Mouse (Mus musculus): ENCODE measurements at regions not wholly inside any gene's neighbourhood (a gene's known extent, or its start where the extent isn't known, plus 50 kb on each side); places are given as distances from the start of the nearest gene placed in this dataset.

GRCm38 (mm10) chr7:111270874-111271273 is 188.0 kb upstream of the Eif4g2 start:
- DNase-seq (ENCODE audit: low spot score) (no peak), ATAC-seq (ENCODE audit: insufficient number of reproducible peaks, low FRiP score, low TSS enrichment, low read depth) (no peak)
- WGBS = 88% methylated on average over 4 of the region's 4 CpGs
- Histone ChIP-seq H3K9me3 (ENCODE audit: control insufficient read depth, low read length) (no peaks in the 10 kb centered on the region), H3K4me2 (ENCODE audit: low read depth, severe bottlenecking) (no peak overlapping the region), H3K36me3 (ENCODE audit: control insufficient read depth, insufficient read depth, low read length) (no peaks in the 10 kb centered on the region), H3K27me3 (ENCODE audit: control insufficient read depth, insufficient read depth, low read length) (no peaks in the 10 kb centered on the region), H3K4me3 (ENCODE audit: low read depth, low read length) (no peak overlapping the region), H3K9ac (ENCODE audit: low read length) (no peak overlapping the region), H3K4me1 (ENCODE audit: control insufficient read depth, insufficient read depth, low read length) (no peaks in the 10 kb centered on the region), H3K27ac (replicated peaks; ENCODE audit: low read depth, low read length) (no peak overlapping the region)

- H3K4me3 ChIP-seq (ENCODE audit: low read depth, low read length) = no peak overlapping the region
- ATAC-seq (ENCODE audit: insufficient number of reproducible peaks, low FRiP score, low TSS enrichment, low read depth) (no peak), DNase-seq (ENCODE audit: low spot score) (no peak)
- H3K27ac ChIP-seq (replicated peaks; ENCODE audit: low read depth, low read length) = no peak overlapping the region
- no peak overlapping the region for H3K9ac ChIP-seq (ENCODE audit: low read length)
- no peaks in the 10 kb centered on the region for H3K36me3 ChIP-seq (ENCODE audit: control insufficient read depth, insufficient read depth, low read length)
- H3K4me2 ChIP-seq (ENCODE audit: low read depth, severe bottlenecking) = no peak overlapping the region
- H3K27me3 ChIP-seq (ENCODE audit: control insufficient read depth, insufficient read depth, low read length) = no peaks in the 10 kb centered on the region
- WGBS = 97% methylated on average over 2 of the region's 2 CpGs
- no peaks in the 10 kb centered on the region for H3K9me3 ChIP-seq (ENCODE audit: control insufficient read depth, low read length)
- H3K4me1 ChIP-seq (ENCODE audit: control insufficient read depth, insufficient read depth, low read length) = no peaks in the 10 kb centered on the region
Measured at GRCm38 (mm10) chr7:111268197-111268596, 185.4 kb upstream of the Eif4g2 start.

GRCm38 (mm10) chr7:111263302-111263701 is 180.5 kb upstream of the Eif4g2 start:
- Histone ChIP-seq H3K9ac (ENCODE audit: low read length) (no peak overlapping the region), H3K9me3 (ENCODE audit: control insufficient read depth, low read length) (no peaks in the 10 kb centered on the region), H3K36me3 (ENCODE audit: control insufficient read depth, insufficient read depth, low read length) (no peaks in the 10 kb centered on the region), H3K4me2 (ENCODE audit: low read depth, severe bottlenecking) (no peak overlapping the region), H3K4me3 (ENCODE audit: low read depth, low read length) (no peak overlapping the region), H3K27ac (replicated peaks; ENCODE audit: low read depth, low read length) (no peak overlapping the region), H3K4me1 (ENCODE audit: control insufficient read depth, insufficient read depth, low read length) (no peaks in the 10 kb centered on the region), H3K27me3 (ENCODE audit: control insufficient read depth, insufficient read depth, low read length) (no peaks in the 10 kb centered on the region)
- DNase-seq (ENCODE audit: low spot score) = no peak
- 82% methylated on average over 1 of the region's 1 CpGs for WGBS
- no peak for ATAC-seq (ENCODE audit: insufficient number of reproducible peaks, low FRiP score, low TSS enrichment, low read depth)

GRCm38 (mm10) chr7:111259630-111260574 is 177.1 kb upstream of the Eif4g2 start:
- WGBS = 60% methylated on average over 11 of the region's 11 CpGs

DNA sequence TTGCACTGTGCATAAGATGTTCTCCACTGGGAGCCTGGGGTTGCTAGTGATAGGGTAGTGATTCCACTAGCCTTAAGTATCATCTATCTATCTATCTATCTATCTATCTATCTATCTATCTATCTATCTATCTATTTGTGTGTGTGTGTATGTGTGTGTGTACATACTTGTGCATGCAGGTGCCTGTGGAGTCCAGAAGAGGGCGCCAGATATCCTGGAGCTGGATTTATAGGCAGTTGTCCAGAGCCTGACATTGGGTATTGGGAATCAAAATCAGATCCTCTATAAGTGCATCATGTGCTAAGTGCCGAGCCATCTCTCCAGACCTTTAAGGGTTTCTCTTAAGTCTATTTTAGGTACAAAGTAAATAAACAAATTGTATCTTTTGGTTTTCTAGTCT is 175.0 kb upstream of the Eif4g2 start:
- Histone ChIP-seq H3K4me2 (ENCODE audit: low read depth, severe bottlenecking) (no peak overlapping the region), H3K27me3 (ENCODE audit: control insufficient read depth, insufficient read depth, low read length) (no peaks in the 10 kb centered on the region), H3K9ac (ENCODE audit: low read length) (no peak overlapping the region), H3K9me3 (ENCODE audit: control insufficient read depth, low read length) (no peaks in the 10 kb centered on the region), H3K27ac (replicated peaks; ENCODE audit: low read depth, low read length) (no peak overlapping the region), H3K4me1 (ENCODE audit: control insufficient read depth, insufficient read depth, low read length) (no peaks in the 10 kb centered on the region), H3K36me3 (ENCODE audit: control insufficient read depth, insufficient read depth, low read length) (no peaks in the 10 kb centered on the region), H3K4me3 (ENCODE audit: low read depth, low read length) (no peak overlapping the region)
- no peak for ATAC-seq (ENCODE audit: insufficient number of reproducible peaks, low FRiP score, low TSS enrichment, low read depth)
- DNase-seq (ENCODE audit: low spot score) = no peak
- 82% methylated on average over 2 of the region's 2 CpGs for WGBS

More at GRCm38 (mm10) chr7:111259630-111260574, 177.1 kb upstream of the Eif4g2 start:
- no peak overlapping the region for H3K9ac ChIP-seq (ENCODE audit: low read length)
- no peak overlapping the region for H3K4me2 ChIP-seq (ENCODE audit: low read depth, severe bottlenecking)
- H3K27ac ChIP-seq (replicated peaks; ENCODE audit: low read depth, low read length) = no peak overlapping the region
- no peaks in the 10 kb centered on the region for H3K27me3 ChIP-seq (ENCODE audit: control insufficient read depth, insufficient read depth, low read length)
- H3K9me3 ChIP-seq (ENCODE audit: control insufficient read depth, low read length) = no peaks in the 10 kb centered on the region
- H3K4me1 ChIP-seq (ENCODE audit: control insufficient read depth, insufficient read depth, low read length) = no peaks in the 10 kb centered on the region
- H3K4me3 ChIP-seq (ENCODE audit: low read depth, low read length) = no peak overlapping the region
- no peaks in the 10 kb centered on the region for H3K36me3 ChIP-seq (ENCODE audit: control insufficient read depth, insufficient read depth, low read length)
- no peak for DNase-seq (ENCODE audit: low spot score)
- no peak for ATAC-seq (ENCODE audit: insufficient number of reproducible peaks, low FRiP score, low TSS enrichment, low read depth)

DNA sequence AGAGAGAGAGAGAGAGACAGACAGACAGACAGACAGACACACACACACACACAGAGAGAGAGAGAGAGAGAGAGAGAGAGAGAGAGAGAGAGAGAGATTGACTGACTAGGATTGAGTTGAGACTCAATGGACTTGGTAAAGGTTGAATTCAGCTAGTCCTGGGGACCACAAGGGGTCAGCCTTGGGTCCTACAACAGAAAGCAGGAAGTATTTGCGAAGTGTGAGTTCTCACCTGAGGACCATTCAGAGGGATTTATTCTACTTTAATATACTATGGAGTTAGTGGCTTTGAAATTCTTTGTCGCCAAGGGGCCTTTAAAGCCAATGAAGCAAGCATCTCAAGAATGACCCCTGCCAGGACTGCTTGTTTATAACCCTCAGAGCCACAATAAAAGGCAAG is 173.4 kb upstream of the Eif4g2 start:
- 48% methylated on average over 2 of the region's 2 CpGs for WGBS
- ATAC-seq (ENCODE audit: insufficient number of reproducible peaks, low FRiP score, low TSS enrichment, low read depth) (no peak), DNase-seq (ENCODE audit: low spot score) (no peak)
- Histone ChIP-seq H3K4me2 (ENCODE audit: low read depth, severe bottlenecking) (no peak overlapping the region), H3K27me3 (ENCODE audit: control insufficient read depth, insufficient read depth, low read length) (no peaks in the 10 kb centered on the region), H3K9me3 (ENCODE audit: control insufficient read depth, low read length) (no peaks in the 10 kb centered on the region), H3K4me3 (ENCODE audit: low read depth, low read length) (no peak overlapping the region), H3K36me3 (ENCODE audit: control insufficient read depth, insufficient read depth, low read length) (no peaks in the 10 kb centered on the region), H3K27ac (replicated peaks; ENCODE audit: low read depth, low read length) (no peak overlapping the region), H3K4me1 (ENCODE audit: control insufficient read depth, insufficient read depth, low read length) (no peaks in the 10 kb centered on the region), H3K9ac (ENCODE audit: low read length) (no peak overlapping the region)

DNA sequence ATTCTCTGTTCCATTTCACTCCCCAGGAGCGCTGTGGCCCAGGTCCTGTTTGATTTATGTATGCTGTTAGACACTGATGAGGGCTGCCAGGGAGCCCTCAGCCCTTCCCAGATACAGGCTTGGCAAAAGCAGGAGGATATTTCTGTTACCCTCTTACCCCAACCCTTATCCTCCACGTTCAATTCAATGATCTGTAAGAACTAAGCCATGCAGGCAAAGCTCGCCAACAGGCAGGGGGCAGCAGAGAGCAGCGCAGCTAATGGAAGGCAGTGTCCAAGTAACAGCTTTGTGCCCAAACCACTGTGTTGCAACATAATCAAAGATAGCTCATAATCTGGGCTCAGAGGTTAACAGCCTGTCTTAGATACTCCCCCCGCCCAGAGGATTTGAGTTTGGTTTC is 166.8 kb upstream of the Eif4g2 start:
- Histone ChIP-seq H3K4me1 (ENCODE audit: control insufficient read depth, insufficient read depth, low read length) (no peaks in the 10 kb centered on the region), H3K27me3 (ENCODE audit: control insufficient read depth, insufficient read depth, low read length) (no peaks in the 10 kb centered on the region), H3K27ac (replicated peaks; ENCODE audit: low read depth, low read length) (no peak overlapping the region), H3K9me3 (ENCODE audit: control insufficient read depth, low read length) (no peaks in the 10 kb centered on the region), H3K4me3 (ENCODE audit: low read depth, low read length) (no peak overlapping the region), H3K4me2 (ENCODE audit: low read depth, severe bottlenecking) (no peak overlapping the region), H3K9ac (ENCODE audit: low read length) (no peak overlapping the region), H3K36me3 (ENCODE audit: control insufficient read depth, insufficient read depth, low read length) (no peaks in the 10 kb centered on the region)
- ATAC-seq (ENCODE audit: insufficient number of reproducible peaks, low FRiP score, low TSS enrichment, low read depth) (no peak), DNase-seq (ENCODE audit: low spot score) (peak; percentile 84)
- WGBS = 34% methylated on average over 5 of the region's 5 CpGs

DNA sequence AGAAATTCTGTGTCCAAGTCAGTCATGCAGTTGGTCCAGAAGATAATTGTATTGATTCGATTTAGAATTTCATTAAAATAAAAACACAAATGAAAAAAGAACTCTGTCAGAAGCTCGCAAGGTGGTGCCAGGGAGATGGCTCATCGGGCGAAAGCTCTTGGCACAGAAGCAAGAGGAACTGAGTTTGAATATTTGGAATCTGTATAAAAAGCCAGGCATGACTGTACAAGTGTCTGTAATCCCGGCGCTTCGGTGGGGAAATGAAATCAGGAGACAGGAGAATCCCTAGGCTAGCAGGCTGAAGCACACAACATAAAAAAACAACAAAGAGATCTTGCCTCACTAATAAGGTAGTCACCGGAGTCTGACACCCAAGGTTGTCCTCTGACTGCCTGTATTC is 162.7 kb upstream of the Eif4g2 start:
- H3K4me3 ChIP-seq (ENCODE audit: low read depth, low read length) = no peak overlapping the region
- no peaks in the 10 kb centered on the region for H3K9me3 ChIP-seq (ENCODE audit: control insufficient read depth, low read length)
- DNase-seq (ENCODE audit: low spot score) = no peak
- 95% methylated on average over 8 of the region's 8 CpGs for WGBS
- no peaks in the 10 kb centered on the region for H3K27me3 ChIP-seq (ENCODE audit: control insufficient read depth, insufficient read depth, low read length)
- no peak for ATAC-seq (ENCODE audit: insufficient number of reproducible peaks, low FRiP score, low TSS enrichment, low read depth)
- H3K4me1 ChIP-seq (ENCODE audit: control insufficient read depth, insufficient read depth, low read length) = no peaks in the 10 kb centered on the region
- no peak overlapping the region for H3K4me2 ChIP-seq (ENCODE audit: low read depth, severe bottlenecking)
- H3K9ac ChIP-seq (ENCODE audit: low read length) = no peak overlapping the region
- H3K27ac ChIP-seq (replicated peaks; ENCODE audit: low read depth, low read length) = no peak overlapping the region
- H3K36me3 ChIP-seq (ENCODE audit: control insufficient read depth, insufficient read depth, low read length) = no peaks in the 10 kb centered on the region

All from limb, embryonic 11.5 days (tissue).